Mouse (Mus musculus) neural tube, embryonic 14.5 days (tissue): ENCODE data around the gene Mtf1. TPM values are rescaled to one million over a fixed set of nuclear protein-coding genes. Genes with fewer than 3 reads are reported as not detected.

Experiments
- ATAC-seq: fragments of 200-750 bp; cut with Nextera tagmentation; 2 replicates; pipeline ENCODE4 v1.8.0; 2017; ENCODE audit warnings: low read depth, mild to moderate bottlenecking, moderate TSS enrichment, moderate library complexity
- H3K27ac ChIP-seq: fragments of 300-500 bp; sonication (generic); 2 replicates; pipeline ENCODE4 v1.5.1; 2014; ENCODE audit warnings: low read depth, mild to moderate bottlenecking, control low read depth, low read length, moderate library complexity, mixed read lengths
- H3K27me3 ChIP-seq: fragments of 300-500 bp; sonication (generic); 2 replicates; pipeline ENCODE4 v1.6.1; 2014; ENCODE audit warnings: low read length; ENCODE audit not compliant: control insufficient read depth, insufficient read depth
- H3K36me3 ChIP-seq: fragments of 300-500 bp; sonication (generic); 2 replicates; pipeline ENCODE4 v1.6.1; 2014; ENCODE audit warnings: low read length, mixed read lengths; ENCODE audit not compliant: control insufficient read depth, insufficient read depth
- H3K4me1 ChIP-seq: fragments of 300-500 bp; sonication (generic); 2 replicates; pipeline ENCODE4 v1.6.1; 2014; ENCODE audit warnings: low read length; ENCODE audit not compliant: control insufficient read depth, insufficient read depth
- H3K4me2 ChIP-seq: fragments of 300-500 bp; sonication (generic); 2 replicates; pipeline ENCODE4 v1.6.1; 2014; ENCODE audit warnings: mild to moderate bottlenecking, low read depth, low read length, control low read depth
- H3K4me3 ChIP-seq: fragments of 300-500 bp; sonication (generic); 2 replicates; pipeline ENCODE4 v1.5.1; 2014; ENCODE audit warnings: low read depth, low read length, control low read depth, mixed read lengths
- H3K9ac ChIP-seq: fragments of 300-500 bp; sonication (generic); replicated peaks from 2 replicates; pipeline ENCODE4 v1.6.1; 2014; ENCODE audit warnings: low read depth, mild to moderate bottlenecking, control low read depth, low read length, mixed read lengths
- H3K9me3 ChIP-seq: fragments of 300-500 bp; sonication (generic); 2 replicates; pipeline ENCODE4 v1.6.1; 2016; ENCODE audit warnings: low read length; ENCODE audit not compliant: control insufficient read depth
- WGBS: fragments of 180-500 bp; shearing (Covaris S2); extraction: QIAGEN DNeasy Blood & Tissue Kit; methylation state at CpG from one replicate; pipeline ENCODE4 v1.1.7; 2014; 5-methylcytosine and 5-hydroxymethylcytosine counted together
- polyA plus RNA-seq: library from polyadenylated mRNA; unstranded; fragments of >200 nt; fragmentation: Nextera tagmentation; extraction: Ambion mirVana; gene quantifications from 2 replicates; pipeline ENCODE4 v1.2.1, GENCODE M21; 2014

Gene Mtf1
- polyA plus RNA-seq, 1 experiment from 2014 or later = 11.9 TPM

DNA sequence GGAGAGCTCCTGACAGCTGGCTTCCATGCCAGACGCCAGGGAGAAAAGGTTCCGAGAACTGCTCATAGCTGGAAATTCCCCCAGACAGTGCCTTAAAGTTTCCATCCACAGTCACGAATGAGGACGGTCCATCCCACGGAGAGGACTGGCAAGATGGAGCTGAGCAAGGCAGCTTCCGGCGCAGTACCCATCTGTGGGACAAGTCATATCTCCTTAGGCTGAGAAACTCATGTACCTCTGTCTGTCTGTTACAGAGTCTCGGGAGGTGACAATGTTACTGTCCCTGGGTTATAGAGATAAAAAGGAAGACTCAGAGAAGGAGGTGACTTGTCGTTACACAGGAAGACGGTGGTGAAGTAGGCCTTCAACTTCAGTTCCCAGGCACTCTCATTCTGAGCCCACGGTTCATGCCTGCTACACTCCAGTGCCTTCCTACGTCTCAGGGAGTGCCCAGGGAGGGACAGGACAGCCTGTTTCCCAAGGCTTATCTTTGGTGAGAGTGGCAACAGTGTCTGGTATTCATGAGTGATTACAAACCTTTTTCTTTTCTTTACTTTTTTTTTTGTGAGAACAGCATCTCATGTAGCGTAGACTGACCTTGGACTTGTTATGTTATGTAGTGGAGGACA is 32.8 kb upstream of the Mtf1 start:
- no peak overlapping the region for H3K4me3 ChIP-seq
- H3K27me3 ChIP-seq = no peaks in the 10 kb centered on the region
- no peak overlapping the region for H3K27ac ChIP-seq
- no peak overlapping the region for H3K9ac ChIP-seq
- no peaks in the 10 kb centered on the region for H3K9me3 ChIP-seq
- ATAC-seq = no peak
- no peak overlapping the region for H3K4me2 ChIP-seq
- 87% methylated on average over 13 of the region's 13 CpGs for WGBS
- no peaks in the 10 kb centered on the region for H3K36me3 ChIP-seq
- no peaks in the 10 kb centered on the region for H3K4me1 ChIP-seq

DNA sequence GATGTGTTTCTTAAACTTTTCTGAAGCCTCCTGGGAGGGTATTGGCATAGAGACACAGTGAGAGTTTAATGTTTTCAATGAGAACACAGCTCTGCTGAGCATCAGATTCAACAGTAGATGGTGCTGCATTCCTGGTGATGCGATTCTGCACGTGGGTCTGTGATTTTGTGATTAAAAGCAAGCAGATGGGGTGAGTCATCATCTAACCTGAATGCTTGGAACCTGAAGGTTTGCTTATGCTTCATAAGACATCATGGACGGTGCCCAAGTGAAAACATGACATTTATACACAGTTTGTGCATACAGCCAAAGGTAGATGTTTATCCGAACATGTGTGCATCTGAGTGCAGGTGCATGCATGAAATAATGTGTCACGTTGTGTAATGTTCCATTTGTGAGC is 31.3 kb upstream of the Mtf1 start:
- Histone ChIP-seq H3K27me3 (no peaks in the 10 kb centered on the region), H3K36me3 (no peaks in the 10 kb centered on the region), H3K4me3 (no peak overlapping the region), H3K9ac (no peak overlapping the region), H3K4me2 (no peak overlapping the region), H3K27ac (no peak overlapping the region), H3K4me1 (no peaks in the 10 kb centered on the region), H3K9me3 (no peaks in the 10 kb centered on the region)
- WGBS = 82% methylated on average over 5 of the region's 5 CpGs
- ATAC-seq = no peak

DNA sequence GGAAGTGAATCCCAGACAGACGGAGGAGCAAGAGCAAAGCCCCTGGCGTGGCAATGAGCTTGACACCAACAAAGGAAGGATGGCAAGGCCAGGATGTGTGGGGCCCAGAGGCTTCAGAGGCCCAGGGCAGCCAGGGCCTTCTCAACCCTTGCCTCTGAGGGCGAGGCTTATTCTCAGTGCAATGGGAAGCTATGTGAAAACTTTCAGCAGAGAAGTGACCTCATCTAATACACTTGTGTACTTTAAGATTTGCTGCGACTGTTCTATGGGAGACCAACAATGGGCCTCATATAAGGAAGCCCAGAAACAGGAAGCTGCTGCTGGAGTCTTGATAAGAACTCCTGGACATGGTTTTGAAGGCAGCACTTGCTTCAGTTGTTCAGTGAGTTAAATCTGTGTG is 29.8 kb upstream of the Mtf1 start:
- no peaks in the 10 kb centered on the region for H3K4me1 ChIP-seq
- no peak for ATAC-seq
- H3K27me3 ChIP-seq = no peaks in the 10 kb centered on the region
- no peaks in the 10 kb centered on the region for H3K36me3 ChIP-seq
- 75% methylated on average over 4 of the region's 4 CpGs for WGBS
- no peaks in the 10 kb centered on the region for H3K9me3 ChIP-seq
- no peak overlapping the region for H3K4me3 ChIP-seq
- no peak overlapping the region for H3K4me2 ChIP-seq
- no peak overlapping the region for H3K27ac ChIP-seq
- no peak overlapping the region for H3K9ac ChIP-seq

DNA sequence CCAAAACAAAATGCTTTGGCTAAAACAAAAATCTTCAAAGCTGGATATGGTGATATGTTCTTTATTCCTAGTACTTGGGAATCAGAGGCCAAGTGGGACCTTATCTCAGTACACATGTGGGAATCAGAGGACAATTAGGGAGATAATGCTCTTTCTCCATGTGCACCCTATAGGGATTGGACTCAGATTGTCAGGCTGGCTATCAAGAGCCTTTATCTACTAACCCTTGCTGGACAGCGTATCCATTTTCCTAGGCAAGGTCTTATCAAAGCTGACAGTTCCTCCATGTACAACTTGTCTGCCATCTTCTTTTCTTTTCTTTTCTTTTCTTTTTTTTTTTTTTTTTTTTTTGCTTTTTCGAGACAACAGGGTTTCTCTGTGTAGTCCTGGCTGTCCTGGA is 28.5 kb upstream of the Mtf1 start:
- no peak for ATAC-seq
- H3K9ac ChIP-seq = no peak overlapping the region
- H3K27ac ChIP-seq = no peak overlapping the region
- no peaks in the 10 kb centered on the region for H3K4me1 ChIP-seq
- WGBS = 94% methylated on average over 2 of the region's 2 CpGs
- no peak overlapping the region for H3K4me3 ChIP-seq
- H3K27me3 ChIP-seq = no peaks in the 10 kb centered on the region
- no peaks in the 10 kb centered on the region for H3K9me3 ChIP-seq
- H3K4me2 ChIP-seq = no peak overlapping the region
- no peaks in the 10 kb centered on the region; the same call in 1 of the 2 replicates for H3K36me3 ChIP-seq

DNA sequence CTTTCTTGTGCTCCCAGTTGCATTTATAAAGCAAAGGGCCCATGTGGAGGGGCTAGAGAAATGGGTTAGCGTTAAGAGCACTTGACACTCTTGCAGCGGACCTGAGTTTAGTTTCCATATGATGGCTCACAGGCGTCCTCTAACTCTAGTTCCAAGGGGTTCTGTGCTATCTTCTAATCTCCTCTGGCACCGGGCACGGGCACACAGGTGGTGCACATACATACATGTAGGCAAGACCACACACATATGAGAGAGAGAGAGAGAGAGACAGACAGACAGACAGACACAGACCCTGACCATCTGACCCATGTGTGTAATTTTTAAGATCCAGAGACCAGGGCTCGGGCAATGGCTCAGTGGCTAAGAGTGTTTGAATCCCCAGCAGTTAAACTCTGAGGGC is 27.9 kb upstream of the Mtf1 start:
- 95% methylated on average over 6 of the region's 6 CpGs for WGBS
- Histone ChIP-seq H3K9ac (no peak overlapping the region), H3K4me1 (no peaks in the 10 kb centered on the region), H3K27ac (no peak overlapping the region), H3K36me3 (no peaks in the 10 kb centered on the region; the same call in 1 of the 2 replicates), H3K9me3 (no peaks in the 10 kb centered on the region), H3K27me3 (no peaks in the 10 kb centered on the region), H3K4me3 (no peak overlapping the region), H3K4me2 (no peak overlapping the region)
- ATAC-seq = no peak

DNA sequence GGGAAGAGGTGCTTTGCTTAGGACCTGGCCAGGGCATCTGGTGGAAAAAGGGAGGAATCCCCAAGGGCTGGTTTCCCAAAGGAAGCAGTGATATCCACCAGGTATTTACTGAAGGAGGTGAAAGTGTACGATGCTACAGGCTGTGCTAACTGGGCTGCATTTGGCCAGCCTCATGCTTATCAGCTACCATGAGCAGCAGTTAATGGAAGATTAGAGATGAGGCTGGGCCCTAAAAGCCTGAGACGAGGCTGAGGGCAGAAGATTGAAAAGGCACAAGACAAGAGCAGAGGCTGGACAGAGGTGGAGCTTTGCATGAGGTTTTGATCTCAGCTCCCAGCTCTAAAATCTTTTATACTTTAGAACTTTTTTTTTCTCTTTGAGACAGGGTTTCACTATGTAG is 27.5 kb upstream of the Mtf1 start:
- H3K27ac ChIP-seq = no peak overlapping the region
- no peaks in the 10 kb centered on the region for H3K9me3 ChIP-seq
- no peak for ATAC-seq
- 75% methylated on average over 2 of the region's 2 CpGs for WGBS
- no peak overlapping the region for H3K4me3 ChIP-seq
- no peaks in the 10 kb centered on the region; the same call in 1 of the 2 replicates for H3K36me3 ChIP-seq
- H3K4me1 ChIP-seq = no peaks in the 10 kb centered on the region
- H3K4me2 ChIP-seq = no peak overlapping the region
- no peak overlapping the region for H3K9ac ChIP-seq
- no peaks in the 10 kb centered on the region for H3K27me3 ChIP-seq

DNA sequence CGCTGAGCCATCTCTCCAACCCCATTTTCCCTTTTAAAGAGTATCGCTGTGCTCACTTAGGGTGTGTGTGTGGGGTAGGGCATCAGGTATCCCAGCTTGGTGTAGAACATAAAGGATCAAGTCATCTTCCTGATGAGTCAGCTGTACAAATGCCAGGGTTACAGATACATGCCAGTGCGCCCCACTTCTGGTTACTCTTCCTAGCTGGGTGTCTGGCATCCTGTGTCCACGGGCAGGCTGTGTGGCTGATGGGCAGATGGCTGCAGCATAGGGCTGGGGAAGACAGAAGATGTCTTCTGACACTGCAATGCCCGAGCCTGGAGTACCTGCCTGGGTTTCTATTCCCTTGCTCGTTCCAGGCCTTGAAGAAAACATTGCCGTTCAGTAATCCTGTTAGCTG is 20.5 kb upstream of the Mtf1 start:
- ATAC-seq = no peak
- no peaks in the 10 kb centered on the region for H3K9me3 ChIP-seq
- H3K9ac ChIP-seq = no peak overlapping the region
- no peaks in the 10 kb centered on the region for H3K4me1 ChIP-seq
- H3K27me3 ChIP-seq = no peaks in the 10 kb centered on the region
- no peak overlapping the region for H3K4me2 ChIP-seq
- no peak overlapping the region for H3K27ac ChIP-seq
- peaks cover 26% of the 10 kb centered on the region for H3K36me3 ChIP-seq
- WGBS = 96% methylated on average over 7 of the region's 7 CpGs
- H3K4me3 ChIP-seq = no peak overlapping the region

DNA sequence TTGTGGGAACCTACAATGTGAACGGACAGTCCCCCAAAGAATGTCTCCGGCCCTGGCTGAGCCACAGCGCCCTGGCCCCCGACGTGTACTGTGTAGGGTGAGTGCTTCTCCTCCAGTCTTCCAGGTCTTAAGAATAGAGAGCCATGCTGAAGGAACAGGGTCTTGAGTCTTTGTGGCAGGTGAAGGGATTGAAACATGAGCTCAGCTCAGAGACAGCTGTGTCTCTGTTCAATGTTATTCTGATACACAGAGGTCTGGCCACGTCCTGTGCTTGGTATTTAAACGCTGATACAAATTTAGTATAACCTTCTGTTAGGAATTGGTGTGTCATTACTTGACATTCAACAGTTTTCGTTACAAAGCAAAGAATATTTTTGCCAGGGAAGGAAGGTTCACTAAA is 19.5 kb upstream of the Mtf1 start:
- Histone ChIP-seq H3K36me3 (peaks cover 31% of the 10 kb centered on the region), H3K4me2 (no peak overlapping the region), H3K9ac (no peak overlapping the region), H3K4me1 (no peaks in the 10 kb centered on the region), H3K4me3 (no peak overlapping the region), H3K27ac (no peak overlapping the region), H3K9me3 (no peaks in the 10 kb centered on the region), H3K27me3 (no peaks in the 10 kb centered on the region)
- ATAC-seq = no peak
- WGBS = 97% methylated on average over 8 of the region's 8 CpGs

DNA sequence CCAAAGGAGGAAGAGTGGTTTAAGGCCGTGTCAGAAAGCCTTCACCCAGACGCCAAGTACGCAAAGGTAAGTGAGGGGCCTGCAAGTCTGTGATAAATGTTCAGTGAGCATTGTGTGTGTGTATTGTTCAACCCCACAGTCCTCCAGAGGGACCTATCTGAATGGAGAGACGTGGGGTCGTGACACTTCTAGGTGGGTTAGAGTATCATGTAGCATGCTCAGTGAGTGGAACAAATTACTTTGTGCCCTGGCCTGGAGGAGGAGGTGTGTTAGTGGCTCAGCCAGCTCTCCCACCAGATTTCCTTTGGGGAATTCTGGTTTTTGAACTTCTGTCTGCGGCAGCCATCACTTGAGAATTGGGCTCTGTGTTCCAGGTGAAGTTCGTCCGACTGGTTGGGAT is 18.0 kb upstream of the Mtf1 start:
- Histone ChIP-seq H3K4me3 (no peak overlapping the region), H3K9me3 (no peaks in the 10 kb centered on the region), H3K4me2 (no peak overlapping the region), H3K36me3 (peaks cover 35% of the 10 kb centered on the region), H3K27me3 (no peaks in the 10 kb centered on the region), H3K4me1 (no peaks in the 10 kb centered on the region), H3K27ac (no peak overlapping the region), H3K9ac (no peak overlapping the region)
- no peak for ATAC-seq
- 87% methylated on average over 8 of the region's 8 CpGs for WGBS
